Mouse (Mus musculus) kidney, postnatal 36 days (tissue): ENCODE data around the gene Thap4.
"Not testable (repeated sequence)": the region's sequence is repeated elsewhere in the genome, so short reads cannot be mapped to it uniquely, and the experiment has no call there.

Source experiments
- DNase-seq, 2 experiments: peaks; one replicate each; pipeline ENCODE4 v3.0.0; 2021 to 2022; ENCODE audit warnings: mixed read lengths in 2 of 2

Thap4 gene

DNA sequence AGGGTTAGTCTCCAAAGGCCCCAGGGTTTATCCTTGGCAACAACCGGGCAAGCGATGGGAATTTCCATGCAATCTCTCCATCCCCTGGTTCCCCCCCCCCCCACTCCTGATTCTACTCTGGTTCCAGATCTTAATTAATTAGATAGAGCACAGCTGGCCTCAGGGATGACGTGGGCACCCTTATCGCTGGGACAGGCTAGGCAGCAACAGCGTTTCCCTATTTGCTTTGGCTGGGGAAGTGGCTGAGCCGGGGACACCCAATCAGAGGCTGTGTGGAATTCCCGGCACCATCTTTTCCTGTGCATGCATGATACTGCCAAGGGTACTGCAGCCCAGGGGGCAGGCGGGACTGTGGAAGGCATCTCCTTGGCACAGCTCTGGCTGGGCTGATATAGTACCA is 66.5 kb downstream of the Thap4 start:
- peak; percentile 55 to 62 for DNase-seq

DNA sequence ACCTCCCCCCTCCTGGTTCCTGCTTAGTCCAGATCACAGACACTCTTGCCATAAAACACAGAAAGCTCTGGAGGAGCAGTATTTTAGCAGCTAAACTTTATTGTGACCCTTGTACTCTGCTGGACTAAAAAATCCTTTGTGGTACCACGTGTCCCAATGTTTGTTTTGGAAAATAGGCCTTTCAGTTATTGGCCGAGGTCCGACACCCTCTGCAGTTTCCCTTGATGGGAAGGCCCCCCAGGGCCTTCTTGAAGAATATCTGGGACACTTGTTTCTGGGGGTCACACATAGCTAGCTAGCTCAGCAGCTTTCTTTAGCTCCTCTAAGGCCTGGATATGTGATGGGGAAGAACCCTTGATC is 67.7 kb downstream of the Thap4 start:
- DNase-seq, result peak; percentile 60 to 62

GRCm38 (mm10) chr1:93686245-93686960 is 68.3 kb downstream of the Thap4 start:
- peak; percentile 58 to 81 for DNase-seq

GRCm38 (mm10) chr1:93685401-93686244 is 69.0 kb downstream of the Thap4 start, which contains the start of gene Bok:
TSS of gene Bok (plus strand) at chr1:93685660.
- peak; percentile 94 to 96 for DNase-seq

DNA sequence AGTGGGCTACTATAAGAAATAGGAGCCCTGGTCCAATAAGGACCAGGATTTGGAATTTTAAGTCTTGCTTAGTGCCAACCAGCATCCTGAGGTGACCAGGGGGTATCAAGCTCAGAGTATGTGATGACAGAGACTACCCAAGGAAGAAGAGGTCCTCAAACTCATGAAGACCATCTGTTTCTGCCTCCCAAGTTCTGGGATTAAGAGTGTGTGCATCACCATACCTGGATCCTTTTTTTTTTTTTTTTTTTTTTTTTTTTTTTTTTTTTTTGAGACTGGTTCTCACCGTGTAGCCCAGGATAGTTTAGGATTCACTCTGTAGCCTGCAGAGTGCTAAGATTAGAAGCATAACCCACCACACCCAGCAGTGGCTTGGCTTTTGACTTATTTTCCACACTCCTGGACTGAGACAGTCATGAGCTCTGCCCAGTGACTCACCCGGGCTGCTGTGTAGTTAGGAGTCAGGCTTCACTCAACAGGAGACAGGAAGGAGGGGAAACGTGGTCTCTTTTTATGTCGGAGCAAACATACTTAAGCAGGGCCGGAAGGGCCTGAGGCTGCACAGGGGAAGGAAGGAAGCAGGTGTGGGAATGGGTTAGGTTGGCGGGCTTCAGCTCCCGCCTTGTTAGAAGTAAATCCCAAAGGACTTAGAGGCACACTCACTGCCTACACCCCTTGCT is 74.6 kb downstream of the Thap4 start:
- DNase-seq, result peak; percentile 43 to 71

GRCm38 (mm10) chr1:93678386-93678785 is 76.3 kb downstream of the Thap4 start:
- no peak for DNase-seq

DNA sequence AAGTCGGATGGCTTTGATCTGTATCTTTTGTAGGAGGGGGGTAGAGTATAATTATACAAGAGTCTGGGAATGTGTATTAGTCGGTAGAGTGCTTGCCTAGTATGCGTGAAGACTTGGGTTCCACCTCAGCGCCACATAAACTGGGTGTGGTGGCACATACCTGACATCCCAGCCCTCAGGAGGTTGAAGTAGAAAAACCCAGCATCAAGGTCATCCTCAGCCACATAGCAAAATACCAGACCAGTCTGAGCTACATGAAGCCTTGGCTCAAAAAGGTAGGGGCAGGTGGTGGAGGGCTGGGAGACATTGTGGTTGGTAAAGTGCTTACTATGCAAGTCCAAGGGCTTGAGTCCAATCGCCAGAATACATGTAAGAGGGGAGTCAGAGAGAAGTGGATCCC is 82.0 kb downstream of the Thap4 start:
- DNase-seq, result peak in 1 of 2 experiments; percentile 30

DNA sequence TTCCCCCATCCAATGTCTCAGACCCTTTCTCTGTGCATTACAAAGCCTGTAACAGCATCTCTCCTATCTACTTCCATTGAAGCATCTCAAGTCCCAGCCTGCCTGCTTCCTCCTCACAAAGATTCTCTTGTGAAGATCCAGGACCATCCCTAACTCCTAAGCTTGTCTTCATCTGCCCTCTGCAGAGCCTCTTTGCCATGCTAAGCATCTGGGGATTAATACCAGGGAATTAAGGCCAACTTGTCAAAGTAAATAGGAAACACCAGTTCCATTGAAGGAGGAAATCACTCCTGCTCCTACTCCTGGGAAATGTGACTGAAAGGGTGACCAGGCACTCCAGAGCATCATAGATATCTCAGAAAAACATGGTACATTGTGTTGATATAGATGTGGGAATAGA is 84.7 kb downstream of the Thap4 start:
- no peak for DNase-seq

DNA sequence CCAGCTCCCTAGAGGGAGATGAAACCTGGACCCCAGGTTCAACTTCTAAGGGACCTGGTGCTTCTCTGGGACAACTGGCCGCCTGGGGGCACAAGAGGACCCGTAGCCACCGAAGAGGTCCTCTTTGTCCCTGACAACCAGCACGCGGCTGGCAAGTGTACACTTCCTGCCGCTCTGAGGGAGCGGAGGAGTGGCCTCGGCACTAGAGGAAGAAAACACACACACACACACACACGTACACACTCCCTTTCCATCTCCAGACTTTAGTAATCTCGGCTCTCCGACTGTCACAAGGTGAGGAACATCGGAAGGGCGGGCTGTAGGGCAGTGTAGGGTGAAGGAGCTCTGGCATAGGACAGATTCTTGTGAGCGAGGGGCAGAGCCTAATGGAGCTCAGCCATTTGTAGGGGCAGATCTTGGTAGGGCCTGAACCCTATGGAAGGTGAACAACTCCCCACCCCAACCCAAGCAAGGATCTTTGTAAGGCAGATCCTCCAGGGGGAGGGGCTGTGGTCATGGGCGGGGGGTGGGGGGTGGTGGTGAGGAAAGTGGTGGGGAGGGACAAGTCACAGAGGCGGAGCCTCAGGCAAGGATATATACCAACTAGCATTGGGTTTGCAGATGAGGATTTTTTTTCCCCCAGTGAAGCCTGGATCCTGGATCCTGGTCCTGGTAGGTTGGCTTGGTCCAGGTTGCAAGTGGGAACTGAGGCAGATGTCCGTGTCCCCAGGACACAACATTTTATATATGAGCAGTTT is 85.7 kb downstream of the Thap4 start:
- peak; percentile 90 to 94 for DNase-seq

DNA sequence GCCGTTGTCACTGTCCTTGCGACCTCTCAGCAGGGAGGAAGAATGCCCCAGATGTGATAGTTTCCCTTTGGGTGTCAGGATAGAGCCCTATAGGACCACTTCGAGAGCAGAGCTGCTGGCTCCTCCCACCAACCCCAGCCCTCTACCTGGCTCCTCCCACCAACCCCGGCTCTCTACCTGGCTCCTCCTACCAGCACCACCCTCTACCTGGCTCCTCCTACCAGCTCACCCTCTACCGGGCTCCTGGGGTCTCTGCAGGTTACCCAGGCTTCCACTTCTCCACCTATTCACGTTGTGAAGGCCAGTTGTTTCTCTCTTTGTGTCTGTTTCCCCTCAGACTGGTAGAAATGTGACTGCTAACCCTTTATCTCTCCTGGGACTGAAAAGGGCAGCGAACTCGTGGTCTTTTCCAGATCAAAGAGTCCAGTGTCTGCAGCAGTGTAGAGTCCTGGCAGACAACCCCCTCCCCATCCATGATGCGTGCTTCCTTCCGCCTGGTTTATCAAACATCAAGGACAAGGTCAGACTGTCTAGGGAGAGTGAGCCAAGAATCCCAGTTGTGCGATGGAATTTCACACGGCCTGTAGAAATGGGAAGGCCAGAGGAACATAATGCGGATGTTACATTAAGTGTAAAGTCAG is 86.8 kb downstream of the Thap4 start:
- peak; percentile 24 to 52 for DNase-seq

DNA sequence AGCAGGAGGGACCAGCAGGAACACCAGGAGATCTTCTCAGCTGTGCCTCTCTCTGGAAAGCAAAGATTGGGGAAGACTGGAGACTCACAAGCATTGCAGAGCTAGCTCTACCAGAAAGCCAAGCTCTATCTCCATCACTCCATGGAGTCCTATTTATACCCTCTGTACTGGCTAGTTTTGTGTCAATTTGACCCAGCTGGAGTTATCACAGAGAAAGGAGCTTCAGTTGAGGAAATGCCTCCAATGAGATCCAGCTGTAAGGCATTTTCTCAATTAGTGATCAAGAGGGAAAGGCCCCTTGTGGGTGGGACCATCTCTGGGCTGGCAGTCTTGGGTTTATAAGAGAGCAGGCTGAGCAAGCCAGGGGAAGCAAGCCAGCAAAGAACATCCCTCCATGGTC is 96.1 kb downstream of the Thap4 start, which contains the start of gene Stk25:
Gene Stk25, minus strand, starts transcription at position 101 of the 400 bp plus-strand sequence.
- DNase-seq, result not testable (repeated sequence)

- DNase-seq, result no peak
Measured at GRCm38 (mm10) chr1:93657025-93657360, 97.7 kb downstream of the Thap4 start.

- no peak for DNase-seq
Measured at GRCm38 (mm10) chr1:93656325-93657024, 98.2 kb downstream of the Thap4 start.

GRCm38 (mm10) chr1:93654798-93655197 is 99.9 kb downstream of the Thap4 start:
- DNase-seq, result no peak

GRCm38 (mm10) chr1:93654275-93654674 is 100.4 kb downstream of the Thap4 start:
- no peak for DNase-seq
